Mouse (Mus musculus): ENCODE measurements around the gene Acot12. TPM values are rescaled to one million over a fixed set of nuclear protein-coding genes. Genes with fewer than 3 reads are reported as not detected.

Acot12 gene
- total and polyA plus RNA-seq, 3 experiments: 0.06 TPM; not detected in 2

GRCm38 (mm10) chr13:91758316-91759048 lies 17.2 kb downstream of the Acot12 start:
- Histone ChIP-seq H3K9me3 (replicated peaks; ENCODE audit: insufficient read depth, low read length) (no peaks in the 10 kb centered on the region), H3K36me3 (ENCODE audit: control insufficient read depth in 1 of 2, insufficient read depth in 2 of 2, low read length in 2 of 2) (peaks cover 0 to 12% of the 10 kb centered on the region in 2 experiments; a peak in 2 of 4 replicates), H3K4me1 (ENCODE audit: control insufficient read depth in 1 of 2, insufficient read depth in 2 of 2, low read length in 2 of 2) (peaks cover 4 to 14% of the 10 kb centered on the region in 2 experiments; a peak in 3 of 4 replicates), H3K27ac (ENCODE audit: control insufficient read depth, low read depth, low read length) (no peak overlapping the region), H3K79me2 (ENCODE audit: control insufficient read depth, insufficient read depth, low read length, poor library complexity) (no peaks in the 10 kb centered on the region), H3K4me3 (ENCODE audit: control insufficient read depth in 1 of 2, insufficient read depth in 1 of 2, low read depth in 2 of 2, low read length in 2 of 2) (no peak overlapping the region), H3K27me3 (ENCODE audit: control insufficient read depth in 1 of 2, insufficient read depth in 2 of 2, low read length in 2 of 2) (no peaks in the 10 kb centered on the region), H3K9ac (ENCODE audit: control insufficient read depth, low read depth, low read length, poor library complexity, severe bottlenecking) (no peak overlapping the region)
- DNase-seq (ENCODE audit: low read depth, low spot score): no peak
- TF ChIP-seq RCOR1 (IDR thresholded peaks at IDR 0.05; ENCODE audit: low read depth, low read length): no peak
- no peak for TF ChIP-seq CTCF (IDR thresholded peaks at IDR 0.05 in 2 of 3, conservative IDR thresholded peaks at IDR 0.05 in 1 of 3; ENCODE audit: control insufficient read depth in 1 of 3, insufficient read depth in 1 of 3, low read depth in 2 of 3, low read length in 3 of 3, poor library complexity in 1 of 3, severe bottlenecking in 1 of 3)
- TF ChIP-seq USF2 (IDR thresholded peaks at IDR 0.05; ENCODE audit: borderline replicate concordance in 1 of 2, insufficient read depth in 1 of 2, low read depth in 1 of 2, low read length in 2 of 2): no peak
- TF ChIP-seq TCF12 (IDR thresholded peaks at IDR 0.05; ENCODE audit: low read depth, low read length): no peak
- TF ChIP-seq UBTF (IDR thresholded peaks at IDR 0.05; ENCODE audit: borderline replicate concordance, insufficient read depth, low read depth, low read length): no peak

- Histone ChIP-seq H3K27ac (ENCODE audit: control insufficient read depth, low read depth, low read length) (no peak overlapping the region), H3K9ac (ENCODE audit: control insufficient read depth, low read depth, low read length, poor library complexity, severe bottlenecking) (no peak overlapping the region), H3K79me2 (ENCODE audit: control insufficient read depth, insufficient read depth, low read length, poor library complexity) (no peaks in the 10 kb centered on the region), H3K27me3 (ENCODE audit: control insufficient read depth in 1 of 2, insufficient read depth in 2 of 2, low read length in 2 of 2) (no peaks in the 10 kb centered on the region), H3K4me3 (ENCODE audit: control insufficient read depth in 1 of 2, insufficient read depth in 1 of 2, low read depth in 2 of 2, low read length in 2 of 2) (no peak overlapping the region), H3K9me3 (replicated peaks; ENCODE audit: insufficient read depth, low read length) (no peaks in the 10 kb centered on the region), H3K4me1 (ENCODE audit: control insufficient read depth in 1 of 2, insufficient read depth in 2 of 2, low read length in 2 of 2) (peaks cover 3 to 5% of the 10 kb centered on the region in 2 experiments; a peak in 3 of 4 replicates), H3K36me3 (ENCODE audit: control insufficient read depth in 1 of 2, insufficient read depth in 2 of 2, low read length in 2 of 2) (peaks cover 0 to 3% of the 10 kb centered on the region in 2 experiments; a peak in 2 of 4 replicates)
- DNase-seq (ENCODE audit: low read depth, low spot score): no peak
- TF ChIP-seq POLR2AphosphoS2 (IDR thresholded peaks at IDR 0.05; ENCODE audit: low read length): no peak
- no peak for TF ChIP-seq JUND (IDR thresholded peaks at IDR 0.05; ENCODE audit: low read depth, low read length)
- TF ChIP-seq SMC3 (IDR thresholded peaks at IDR 0.05; ENCODE audit: low read depth, low read length): no peak
- no peak for TF ChIP-seq CHD1 (IDR thresholded peaks at IDR 0.05; ENCODE audit: low read depth, low read length)
- no peak for TF ChIP-seq POLR2A (IDR thresholded peaks at IDR 0.05; ENCODE audit: control insufficient read depth in 1 of 2, insufficient read depth in 1 of 2, low read depth in 1 of 2, low read length in 2 of 2, poor library complexity in 1 of 2)
- no peak for TF ChIP-seq E2F4 (IDR thresholded peaks at IDR 0.05; ENCODE audit: borderline replicate concordance, low read depth, low read length)
- no peak for TF ChIP-seq RAD21 (IDR thresholded peaks at IDR 0.05; ENCODE audit: low read depth, low read length)
- no peak for TF ChIP-seq KAT2A (conservative IDR thresholded peaks at IDR 0.05; ENCODE audit: low read depth, low read length)
- no peak for TF ChIP-seq POLR2AphosphoS5 (IDR thresholded peaks at IDR 0.05; ENCODE audit: borderline replicate concordance, low read depth, low read length)
- TF ChIP-seq GATA1 (IDR thresholded peaks at IDR 0.05; ENCODE audit: low read depth, low read length): no peak
Measured at GRCm38 (mm10) chr13:91759791-91760190, 18.5 kb downstream of the Acot12 start.

Data from MEL (cell line).